Mouse (Mus musculus): ENCODE results near the gene Tap1. TPM values are rescaled to one million over a fixed set of nuclear protein-coding genes. Genes with fewer than 3 reads are reported as not detected.

Gene Tap1
- polyA plus RNA-seq, 1 experiment, result 80.6 TPM

- DNase-seq (ENCODE audit: low read depth, low spot score), result no peak
- WGBS, result 72% methylated on average over 4 of the region's 4 CpGs
Measured at GRCm38 (mm10) chr17:34177179-34177578, 10.2 kb upstream of the Tap1 start.

- WGBS, result 51% methylated on average over 6 of the region's 6 CpGs
- DNase-seq (ENCODE audit: low read depth, low spot score), result no peak
Measured at GRCm38 (mm10) chr17:34179019-34179418, 8.3 kb upstream of the Tap1 start.

GRCm38 (mm10) chr17:34179913-34180859 is 7.2 kb upstream of the Tap1 start:
- no peak for DNase-seq (ENCODE audit: low read depth, low spot score)
- WGBS, result 60% methylated on average over 13 of the region's 13 CpGs

- 74% methylated on average over 15 of the region's 15 CpGs for WGBS
- DNase-seq (ENCODE audit: low read depth, low spot score), result no peak
Measured at GRCm38 (mm10) chr17:34183564-34184219, 3.7 kb upstream of the Tap1 start.

GRCm38 (mm10) chr17:34185526-34185925 is 1.8 kb upstream of the Tap1 start:
- no peak for DNase-seq (ENCODE audit: low read depth, low spot score)
- 93% methylated on average over 9 of the region's 9 CpGs for WGBS

DNA sequence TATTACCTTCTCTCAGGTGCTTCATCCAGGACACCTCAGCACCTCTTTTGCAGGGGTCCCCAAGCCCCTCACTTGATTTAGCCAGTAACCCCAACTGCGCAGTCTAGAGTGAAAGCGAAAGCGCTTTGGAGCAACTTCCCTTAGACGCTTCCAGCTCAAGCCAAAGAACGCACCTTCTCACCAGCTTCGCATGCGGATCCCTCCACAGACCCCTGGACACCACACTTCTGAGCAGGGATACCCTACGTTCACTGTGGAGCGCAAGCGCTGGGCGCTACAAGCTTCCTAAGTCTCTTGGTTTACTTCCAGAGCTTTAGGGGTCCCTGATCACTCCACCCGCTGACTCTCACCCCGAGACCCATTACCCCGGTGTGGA is 480 bp upstream of the Tap1 start:
- DNase-seq (ENCODE audit: low read depth, low spot score), result no peak
- 1% methylated on average over 14 of the region's 14 CpGs for WGBS

- 2% methylated on average over 20 of the region's 20 CpGs for WGBS
Measured at GRCm38 (mm10) chr17:34188010-34188409, 657 bp downstream of the Tap1 start.

GRCm38 (mm10) chr17:34188986-34189385 is 1.6 kb downstream of the Tap1 start:
- WGBS, result 83% methylated on average over 6 of the region's 6 CpGs
- DNase-seq (ENCODE audit: low read depth, low spot score), result no peak

More at GRCm38 (mm10) chr17:34188010-34188409, 657 bp downstream of the Tap1 start:
- DNase-seq (ENCODE audit: low read depth, low spot score), result no peak

DNA sequence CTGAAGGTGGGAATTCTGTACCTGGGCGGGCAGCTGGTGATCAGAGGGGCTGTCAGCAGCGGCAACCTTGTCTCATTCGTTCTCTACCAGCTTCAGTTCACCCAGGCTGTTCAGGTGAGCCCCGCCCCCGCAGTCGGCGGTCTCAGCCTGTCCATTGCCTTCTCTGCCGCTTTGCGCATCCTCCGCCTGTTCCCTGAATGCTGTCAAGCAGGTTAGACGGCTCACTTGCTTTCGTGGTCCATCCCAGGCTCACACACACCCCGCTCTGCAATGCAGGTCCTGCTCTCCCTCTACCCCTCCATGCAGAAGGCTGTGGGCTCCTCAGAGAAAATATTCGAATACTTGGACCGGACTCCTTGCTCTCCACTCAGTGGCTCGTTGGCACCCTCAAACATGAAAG is 5.5 kb downstream of the Tap1 start:
- WGBS, result 40% methylated on average over 16 of the region's 16 CpGs
- no peak for DNase-seq (ENCODE audit: low read depth, low spot score)

GRCm38 (mm10) chr17:34193468-34193867 is 6.1 kb downstream of the Tap1 start:
- WGBS, result 71% methylated on average over 8 of the region's 8 CpGs
- DNase-seq (ENCODE audit: low read depth, low spot score), result no peak

- WGBS, result 97% methylated on average over 4 of the region's 4 CpGs
- no peak for DNase-seq (ENCODE audit: low read depth, low spot score)
Measured at GRCm38 (mm10) chr17:34194723-34195122, 7.4 kb downstream of the Tap1 start.

- WGBS, result 86% methylated on average over 12 of the region's 12 CpGs
- no peak for DNase-seq (ENCODE audit: low read depth, low spot score)
Measured at GRCm38 (mm10) chr17:34196491-34196890, 9.1 kb downstream of the Tap1 start.

DNA sequence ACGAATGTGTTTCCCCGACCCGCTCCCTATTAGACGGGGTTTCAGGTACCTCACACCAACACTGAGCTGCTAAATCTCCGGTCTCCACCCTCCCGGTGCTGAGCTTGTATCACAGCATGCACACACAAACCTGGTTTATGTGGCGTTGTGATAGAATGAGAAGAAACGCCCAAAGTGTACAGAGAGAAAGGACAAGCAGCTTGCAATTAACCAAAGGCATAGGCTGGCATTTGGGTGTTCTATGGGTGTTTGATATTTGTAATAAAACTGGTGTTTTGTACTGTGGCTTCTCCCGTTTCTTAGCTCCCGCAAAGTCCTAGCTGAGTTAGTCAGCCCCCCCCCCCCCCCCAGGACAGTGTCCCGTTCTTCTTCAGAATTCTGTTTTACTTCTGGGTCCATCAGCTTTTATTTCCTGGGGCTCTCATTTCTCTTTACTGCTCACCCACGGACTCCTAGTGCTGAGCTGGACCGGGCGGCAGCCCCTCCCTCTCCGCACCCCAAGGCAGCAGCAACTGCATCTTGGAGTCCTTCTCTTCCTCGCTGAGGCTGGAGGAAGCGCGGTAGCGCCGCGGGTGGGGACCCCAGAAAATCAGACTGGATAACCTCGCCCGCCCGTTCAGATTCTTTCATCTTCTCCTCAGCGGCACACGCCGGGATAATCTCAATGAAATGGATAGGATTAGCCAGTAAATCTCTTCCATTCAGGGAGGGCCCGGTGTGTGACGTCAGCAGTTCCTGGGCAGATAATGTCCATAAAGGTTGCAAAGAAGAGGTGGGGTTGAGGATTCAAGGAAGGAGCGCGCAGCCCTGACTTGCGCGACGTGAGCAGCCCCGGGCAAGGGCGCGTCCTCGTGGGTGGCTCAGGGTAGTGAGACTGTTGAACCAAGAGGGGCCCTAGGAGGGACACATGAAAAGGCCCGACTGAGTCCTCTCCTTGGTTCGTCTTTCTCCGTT is 9.9 kb downstream of the Tap1 start, which contains the start of gene Psmb8:
Gene Psmb8 (plus strand): TSS at position 781 of the 954 bp plus-strand sequence.
- peak; percentile 88 for DNase-seq (ENCODE audit: low read depth, low spot score)
- WGBS, result 15% methylated on average over 41 of the region's 41 CpGs

- no peak for DNase-seq (ENCODE audit: low read depth, low spot score)
- WGBS, result 2% methylated on average over 32 of the region's 32 CpGs
Measured at GRCm38 (mm10) chr17:34197904-34198520, 10.7 kb downstream of the Tap1 start.

GRCm38 (mm10) chr17:34198521-34198912 is 11.2 kb downstream of the Tap1 start:
- WGBS, result 17% methylated on average over 11 of the region's 11 CpGs

DNA sequence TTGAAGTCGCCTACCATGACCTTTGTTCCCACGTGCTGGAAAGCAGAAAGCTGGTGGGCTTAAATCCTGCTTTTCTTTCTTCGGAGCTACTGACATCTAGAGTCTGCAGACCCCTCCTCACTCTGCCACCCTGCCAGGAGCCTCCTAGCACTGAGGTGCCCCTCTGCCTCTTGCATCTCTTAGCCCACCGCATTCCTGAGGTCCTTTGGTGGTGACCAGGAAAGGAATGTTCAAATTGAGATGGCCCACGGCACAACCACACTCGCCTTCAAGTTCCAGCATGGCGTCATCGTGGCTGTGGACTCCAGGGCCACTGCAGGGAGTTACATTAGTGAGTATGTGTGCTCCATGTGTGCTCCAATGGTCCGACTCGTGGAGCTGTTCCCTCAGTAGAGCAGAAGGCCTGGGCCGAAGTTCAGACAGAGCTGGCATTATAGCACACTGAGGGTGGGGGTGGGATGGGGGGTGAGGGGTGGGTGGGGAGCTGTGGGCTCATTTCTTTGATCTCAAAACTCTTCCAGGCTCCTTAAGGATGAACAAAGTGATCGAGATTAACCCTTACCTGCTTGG is 11.8 kb downstream of the Tap1 start:
- no peak for DNase-seq (ENCODE audit: low read depth, low spot score)
- WGBS, result 81% methylated on average over 12 of the region's 12 CpGs

More at GRCm38 (mm10) chr17:34198521-34198912, 11.2 kb downstream of the Tap1 start:
- no peak for DNase-seq (ENCODE audit: low read depth, low spot score)

DNA sequence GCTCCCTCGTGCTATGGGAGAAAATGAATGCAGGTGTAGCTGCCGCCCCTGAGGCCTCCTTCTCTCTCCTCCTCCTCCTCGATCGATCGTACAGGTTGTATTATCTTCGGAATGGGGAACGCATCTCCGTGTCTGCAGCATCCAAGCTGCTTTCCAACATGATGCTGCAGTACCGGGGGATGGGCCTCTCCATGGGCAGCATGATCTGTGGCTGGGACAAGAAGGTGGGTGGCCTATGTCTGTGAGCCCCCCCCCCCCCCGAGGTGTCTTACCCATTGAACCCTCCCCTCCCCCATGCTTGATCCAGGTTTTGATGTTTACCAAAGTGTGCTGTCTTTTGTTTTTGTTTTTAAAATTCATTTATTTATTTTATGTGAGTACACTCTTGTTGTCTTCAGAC is 12.7 kb downstream of the Tap1 start:
- WGBS, result 91% methylated on average over 10 of the region's 10 CpGs
- DNase-seq (ENCODE audit: low read depth, low spot score), result no peak

- no peak for DNase-seq (ENCODE audit: low read depth, low spot score)
- 82% methylated on average over 16 of the region's 16 CpGs for WGBS
Measured at GRCm38 (mm10) chr17:34200772-34201505, 13.6 kb downstream of the Tap1 start.

All from large intestine, adult 2 months (tissue).